Mouse (Mus musculus) forebrain, embryonic 16.5 days (tissue): ENCODE data around the gene Wdr62. TPM values are rescaled to one million over a fixed set of nuclear protein-coding genes. Genes with fewer than 3 reads are reported as not detected.
A peak's percentile ranks its signal among the peaks of the same experiment; 100 is the strongest.

Source experiments
- ATAC-seq: fragments of 200-750 bp; cut with Nextera tagmentation; 2 replicates; pipeline ENCODE4 v1.8.0; 2017; ENCODE audit warnings: mild to moderate bottlenecking, moderate library complexity
- H3K27ac ChIP-seq: fragments of 300-500 bp; sonication (generic); 2 replicates; pipeline ENCODE4 v1.5.1; 2014; ENCODE audit warnings: low read length, control low read depth
- H3K27me3 ChIP-seq: fragments of 300-500 bp; sonication (generic); replicated peaks from 2 replicates; pipeline ENCODE4 v1.6.1; 2014; ENCODE audit warnings: low read length; ENCODE audit not compliant: control insufficient read depth, insufficient read depth
- H3K36me3 ChIP-seq: fragments of 300-500 bp; sonication (generic); 2 replicates; pipeline ENCODE4 v1.6.1; 2014; ENCODE audit not compliant: control insufficient read depth, insufficient read depth
- H3K4me1 ChIP-seq: fragments of 300-500 bp; sonication (generic); replicated peaks from 2 replicates; pipeline ENCODE4 v1.6.1; 2014; ENCODE audit warnings: low read length; ENCODE audit not compliant: control insufficient read depth, insufficient read depth
- H3K4me2 ChIP-seq: fragments of 300-500 bp; sonication (generic); 2 replicates; pipeline ENCODE4 v1.6.1; 2014; ENCODE audit warnings: mild to moderate bottlenecking, low read length, control low read depth
- H3K4me3 ChIP-seq: fragments of 300-500 bp; sonication (generic); replicated peaks from 2 replicates; pipeline ENCODE4 v1.5.1; 2014; ENCODE audit warnings: mild to moderate bottlenecking, low read length, control low read depth
- H3K9ac ChIP-seq: fragments of 300-500 bp; sonication (generic); replicated peaks from 2 replicates; pipeline ENCODE4 v1.6.1; 2014; ENCODE audit warnings: low read depth, low read length, control low read depth
- H3K9me3 ChIP-seq: fragments of 300-500 bp; sonication (generic); 2 replicates; pipeline ENCODE4 v1.6.1; 2016; ENCODE audit warnings: low read length; ENCODE audit not compliant: control insufficient read depth
- WGBS: fragments of 180-500 bp; shearing (Covaris S2); extraction: QIAGEN DNeasy Blood & Tissue Kit; methylation state at CpG from one replicate; pipeline ENCODE4 v1.1.7; 2014; 5-methylcytosine and 5-hydroxymethylcytosine counted together
- polyA plus RNA-seq: library from polyadenylated mRNA; unstranded; fragments of >200 nt; fragmentation: Nextera tagmentation; extraction: Ambion mirVana; gene quantifications from 2 replicates; pipeline ENCODE4 v1.2.1, GENCODE M21; 2015

The Wdr62 gene
- 6.2 and 8.2 TPM in 2 replicates for polyA plus RNA-seq

GRCm38 (mm10) chr7:30279951-30280669 is at the start of gene Wdr62, which contains the start of gene Thap8:
TSS of gene Wdr62 (minus strand) at chr7:30280419.
TSS of gene Thap8 (plus strand) at chr7:30280094.
- ATAC-seq: peak; percentile 97
- H3K9ac ChIP-seq: peak within 1 kb of the TSS; percentile 68
- no peaks in the 10 kb centered on the region for H3K27me3 ChIP-seq
- peaks cover 10% of the 10 kb centered on the region for H3K4me1 ChIP-seq
- peak within 1 kb of the TSS; percentile 100 for H3K27ac ChIP-seq
- peak within 1 kb of the TSS; percentile 81 for H3K4me3 ChIP-seq
- no peaks in the 10 kb centered on the region for H3K9me3 ChIP-seq
- H3K36me3 ChIP-seq: no peaks in the 10 kb centered on the region
- WGBS: under 1% methylated on average over 49 of the region's 49 CpGs
- peak within 1 kb of the TSS; percentile 98 for H3K4me2 ChIP-seq

GRCm38 (mm10) chr7:30328379-30328778 is 48.2 kb upstream of the Wdr62 start:
- no peak overlapping the region for H3K27ac ChIP-seq
- WGBS: 57% methylated on average over 10 of the region's 10 CpGs
- no peak overlapping the region for H3K9ac ChIP-seq
- 0 out of 2 replicates have a peak, but pooled peaks cover 2% of the 10 kb centered on the region for H3K9me3 ChIP-seq
- no peaks in the 10 kb centered on the region for H3K27me3 ChIP-seq
- no peaks in the 10 kb centered on the region for H3K36me3 ChIP-seq
- no peak overlapping the region for H3K4me3 ChIP-seq
- no peak for ATAC-seq
- H3K4me2 ChIP-seq: no peak overlapping the region
- peaks cover 8% of the 10 kb centered on the region for H3K4me1 ChIP-seq

GRCm38 (mm10) chr7:30327140-30327539 is 46.9 kb upstream of the Wdr62 start:
- no peak overlapping the region for H3K4me3 ChIP-seq
- ATAC-seq: no peak
- no peak overlapping the region for H3K27ac ChIP-seq
- H3K27me3 ChIP-seq: no peaks in the 10 kb centered on the region
- H3K9ac ChIP-seq: no peak overlapping the region
- H3K36me3 ChIP-seq: no peaks in the 10 kb centered on the region
- 0 out of 2 replicates have a peak, but pooled peaks cover 2% of the 10 kb centered on the region for H3K9me3 ChIP-seq
- no peak overlapping the region for H3K4me2 ChIP-seq
- WGBS: 55% methylated on average over 15 of the region's 15 CpGs
- H3K4me1 ChIP-seq: peaks cover 9% of the 10 kb centered on the region

- Histone ChIP-seq H3K27ac (no peak overlapping the region), H3K4me3 (no peak overlapping the region), H3K27me3 (no peaks in the 10 kb centered on the region), H3K36me3 (no peaks in the 10 kb centered on the region), H3K4me2 (no peak overlapping the region), H3K9me3 (0 out of 2 replicates have a peak, but pooled peaks cover 2% of the 10 kb centered on the region), H3K4me1 (peaks cover 8% of the 10 kb centered on the region), H3K9ac (no peak overlapping the region)
- ATAC-seq: no peak
Measured at GRCm38 (mm10) chr7:30326427-30326826, 46.2 kb upstream of the Wdr62 start.

- Histone ChIP-seq H3K36me3 (no peaks in the 10 kb centered on the region), H3K4me1 (peaks cover 16% of the 10 kb centered on the region), H3K9ac (no peak overlapping the region), H3K9me3 (0 out of 2 replicates have a peak, but pooled peaks cover 2% of the 10 kb centered on the region), H3K27me3 (no peaks in the 10 kb centered on the region), H3K27ac (no peak overlapping the region), H3K4me3 (no peak overlapping the region), H3K4me2 (no peak overlapping the region)
- WGBS: 44% methylated on average over 2 of the region's 2 CpGs
- no peak for ATAC-seq
Measured at GRCm38 (mm10) chr7:30325364-30325763, 45.1 kb upstream of the Wdr62 start.

GRCm38 (mm10) chr7:30324300-30324944 is 44.2 kb upstream of the Wdr62 start:
- H3K27me3 ChIP-seq: no peaks in the 10 kb centered on the region
- H3K4me2 ChIP-seq: no peak overlapping the region
- ATAC-seq: no peak
- H3K36me3 ChIP-seq: no peaks in the 10 kb centered on the region
- H3K9me3 ChIP-seq: 0 out of 2 replicates have a peak, but pooled peaks cover 2% of the 10 kb centered on the region
- no peak overlapping the region for H3K27ac ChIP-seq
- H3K9ac ChIP-seq: no peak overlapping the region
- no peak overlapping the region for H3K4me3 ChIP-seq
- peaks cover 16% of the 10 kb centered on the region for H3K4me1 ChIP-seq
- 89% methylated on average over 5 of the region's 5 CpGs for WGBS

- Histone ChIP-seq H3K36me3 (no peaks in the 10 kb centered on the region), H3K9me3 (0 out of 2 replicates have a peak, but pooled peaks cover 2% of the 10 kb centered on the region)
Measured at GRCm38 (mm10) chr7:30323795-30324194, 43.6 kb upstream of the Wdr62 start, which contains the start of gene Sdhaf1. TSS of gene Sdhaf1 (minus strand) at chr7:30323895.

GRCm38 (mm10) chr7:30322865-30323264 is 42.6 kb upstream of the Wdr62 start:
- Histone ChIP-seq H3K4me2 (peak overlapping the region; percentile 66), H3K9me3 (0 out of 2 replicates have a peak, but pooled peaks cover 2% of the 10 kb centered on the region), H3K36me3 (no peaks in the 10 kb centered on the region), H3K4me1 (peaks cover 16% of the 10 kb centered on the region), H3K27ac (no peak overlapping the region), H3K27me3 (no peaks in the 10 kb centered on the region), H3K9ac (no peak overlapping the region), H3K4me3 (no peak overlapping the region; the same call in 1 of the 2 replicates)
- WGBS: 35% methylated on average over 6 of the region's 6 CpGs
- no peak for ATAC-seq

More at GRCm38 (mm10) chr7:30323795-30324194, 43.6 kb upstream of the Wdr62 start, which contains the start of gene Sdhaf1:
- no peak for ATAC-seq
- Histone ChIP-seq H3K4me1 (peaks cover 16% of the 10 kb centered on the region), H3K4me3 (no peak within 1 kb of the TSS; the same call in 1 of the 2 replicates), H3K4me2 (peak within 1 kb of the TSS; percentile 66), H3K9ac (no peak within 1 kb of the TSS), H3K27ac (no peak within 1 kb of the TSS), H3K27me3 (no peaks in the 10 kb centered on the region)
- 77% methylated on average over 3 of the region's 3 CpGs for WGBS

- H3K4me2 ChIP-seq: peak overlapping the region; percentile 66
- 0 out of 2 replicates have a peak, but pooled peaks cover 2% of the 10 kb centered on the region for H3K9me3 ChIP-seq
- H3K4me3 ChIP-seq: peak overlapping the region; percentile 90
- peak; percentile 99 for ATAC-seq
- no peaks in the 10 kb centered on the region for H3K36me3 ChIP-seq
- peak overlapping the region; percentile 87 for H3K9ac ChIP-seq
- 0% methylated on average over 20 of the region's 20 CpGs for WGBS
- no peaks in the 10 kb centered on the region for H3K27me3 ChIP-seq
- peaks cover 16% of the 10 kb centered on the region for H3K4me1 ChIP-seq
- peak overlapping the region; percentile 86 for H3K27ac ChIP-seq
Measured at GRCm38 (mm10) chr7:30322285-30322667, 42.1 kb upstream of the Wdr62 start.
